Mouse (Mus musculus) kidney, embryonic 16.5 days (tissue): ENCODE data around the gene Prm3. TPM values are rescaled to one million over a fixed set of nuclear protein-coding genes. Genes with fewer than 3 reads are reported as not detected.

Experiments used
- ATAC-seq: fragments of 200-750 bp; cut with Nextera tagmentation; 2 replicates; pipeline ENCODE4 v1.8.0; 2017; ENCODE audit warnings: moderate TSS enrichment; ENCODE audit not compliant: low FRiP score, low TSS enrichment
- H3K27ac ChIP-seq: fragments of 300-500 bp; sonication (generic); 2 replicates; pipeline ENCODE4 v1.5.1; 2014; ENCODE audit warnings: low read length
- H3K27me3 ChIP-seq: fragments of 300-500 bp; sonication (generic); 2 replicates; pipeline ENCODE4 v1.6.1; 2014; ENCODE audit warnings: low read length, control low read depth, mixed read lengths; ENCODE audit not compliant: insufficient read depth
- H3K36me3 ChIP-seq: fragments of 300-500 bp; sonication (generic); 2 replicates; pipeline ENCODE4 v1.6.1; 2014; ENCODE audit warnings: low read length, control low read depth, mixed read lengths; ENCODE audit not compliant: insufficient read depth
- H3K4me1 ChIP-seq: fragments of 300-500 bp; sonication (generic); 2 replicates; pipeline ENCODE4 v1.6.1; 2014; ENCODE audit warnings: low read length, control low read depth, mixed read lengths; ENCODE audit not compliant: insufficient read depth
- H3K4me2 ChIP-seq: fragments of 300-500 bp; sonication (generic); replicated peaks from 2 replicates; pipeline ENCODE4 v1.6.1; 2014; ENCODE audit warnings: low read depth, low read length
- H3K4me3 ChIP-seq: fragments of 300-500 bp; sonication (generic); 2 replicates; pipeline ENCODE4 v1.5.1; 2014; ENCODE audit warnings: mild to moderate bottlenecking, low read length
- H3K9ac ChIP-seq: fragments of 300-500 bp; sonication (generic); replicated peaks from 2 replicates; pipeline ENCODE4 v1.6.1; 2014; ENCODE audit warnings: low read length
- H3K9me3 ChIP-seq: fragments of 300-500 bp; sonication (generic); 2 replicates; pipeline ENCODE4 v1.6.1; 2016; ENCODE audit warnings: low read length, control low read depth
- WGBS: fragments of 180-500 bp; shearing (Covaris S2); extraction: QIAGEN DNeasy Blood & Tissue Kit; methylation state at CpG from one replicate; pipeline ENCODE4 v1.1.7; 2014; 5-methylcytosine and 5-hydroxymethylcytosine counted together
- polyA plus RNA-seq: library from polyadenylated mRNA; unstranded; fragments of >200 nt; fragmentation: Nextera tagmentation; extraction: Ambion mirVana; gene quantifications from 2 replicates; pipeline ENCODE4 v1.2.1, GENCODE M21; 2015

Gene Prm3
- not detected in 2 replicates for polyA plus RNA-seq

DNA sequence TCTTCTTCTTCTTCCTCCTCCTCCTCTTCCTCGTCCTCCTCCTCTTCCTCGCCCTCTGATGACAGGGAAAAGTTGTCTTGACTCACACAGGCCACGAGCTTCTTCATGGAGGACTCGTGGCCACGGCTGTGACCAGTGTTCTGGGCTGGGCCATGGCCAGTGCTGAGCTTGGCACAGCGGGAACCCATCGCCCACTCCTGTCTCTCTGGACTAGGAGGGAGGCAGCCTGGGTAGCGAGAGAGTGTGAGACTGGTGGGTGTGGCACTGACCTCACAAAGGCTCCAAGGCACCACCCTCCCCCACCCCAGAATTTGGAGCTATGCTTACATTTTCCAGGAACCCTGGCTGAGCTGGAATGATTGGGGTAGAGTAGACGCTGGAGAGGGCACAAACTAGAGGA is at the start of gene Prm3:
Gene Prm3, minus strand, starts transcription at position 213 of the 400 bp plus-strand sequence.
- Histone ChIP-seq H3K36me3 (no peaks in the 10 kb centered on the region), H3K4me2 (no peak within 1 kb of the TSS), H3K9me3 (no peaks in the 10 kb centered on the region), H3K4me3 (no peak within 1 kb of the TSS), H3K9ac (no peak within 1 kb of the TSS), H3K27me3 (no peaks in the 10 kb centered on the region), H3K4me1 (peaks cover 9% of the 10 kb centered on the region), H3K27ac (no peak within 1 kb of the TSS)
- ATAC-seq, result no peak
- 70% methylated on average over 9 of the region's 9 CpGs for WGBS

DNA sequence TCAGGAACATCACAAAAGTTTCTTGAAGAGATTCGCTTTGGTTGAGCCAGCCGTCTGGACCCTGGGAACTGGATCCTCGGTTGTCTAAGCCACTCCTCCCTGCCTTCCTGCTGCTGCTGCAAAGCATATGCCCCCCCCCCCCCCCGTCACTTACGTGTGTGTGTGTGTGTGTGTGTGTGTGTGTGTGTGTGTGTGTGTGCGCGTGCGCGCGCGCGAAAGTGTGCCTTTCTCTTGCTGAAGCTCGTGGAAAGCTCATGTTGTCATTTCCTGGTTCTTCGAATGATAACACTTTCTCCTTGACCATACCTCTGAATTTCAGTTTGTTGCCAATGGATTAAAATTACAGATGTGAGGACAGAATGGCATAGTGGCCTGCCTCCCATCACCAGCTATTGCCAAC is 49.3 kb upstream of the Prm3 start:
- H3K4me2 ChIP-seq, result no peak overlapping the region
- WGBS, result 87% methylated on average over 10 of the region's 14 CpGs
- H3K27ac ChIP-seq, result no peak overlapping the region
- H3K36me3 ChIP-seq, result peaks cover 5% of the 10 kb centered on the region; the same call in 1 of the 2 replicates
- no peaks in the 10 kb centered on the region for H3K27me3 ChIP-seq
- H3K4me3 ChIP-seq, result no peak overlapping the region
- H3K4me1 ChIP-seq, result peaks cover 45% of the 10 kb centered on the region
- H3K9ac ChIP-seq, result no peak overlapping the region
- H3K9me3 ChIP-seq, result no peaks in the 10 kb centered on the region
- ATAC-seq, result no peak

DNA sequence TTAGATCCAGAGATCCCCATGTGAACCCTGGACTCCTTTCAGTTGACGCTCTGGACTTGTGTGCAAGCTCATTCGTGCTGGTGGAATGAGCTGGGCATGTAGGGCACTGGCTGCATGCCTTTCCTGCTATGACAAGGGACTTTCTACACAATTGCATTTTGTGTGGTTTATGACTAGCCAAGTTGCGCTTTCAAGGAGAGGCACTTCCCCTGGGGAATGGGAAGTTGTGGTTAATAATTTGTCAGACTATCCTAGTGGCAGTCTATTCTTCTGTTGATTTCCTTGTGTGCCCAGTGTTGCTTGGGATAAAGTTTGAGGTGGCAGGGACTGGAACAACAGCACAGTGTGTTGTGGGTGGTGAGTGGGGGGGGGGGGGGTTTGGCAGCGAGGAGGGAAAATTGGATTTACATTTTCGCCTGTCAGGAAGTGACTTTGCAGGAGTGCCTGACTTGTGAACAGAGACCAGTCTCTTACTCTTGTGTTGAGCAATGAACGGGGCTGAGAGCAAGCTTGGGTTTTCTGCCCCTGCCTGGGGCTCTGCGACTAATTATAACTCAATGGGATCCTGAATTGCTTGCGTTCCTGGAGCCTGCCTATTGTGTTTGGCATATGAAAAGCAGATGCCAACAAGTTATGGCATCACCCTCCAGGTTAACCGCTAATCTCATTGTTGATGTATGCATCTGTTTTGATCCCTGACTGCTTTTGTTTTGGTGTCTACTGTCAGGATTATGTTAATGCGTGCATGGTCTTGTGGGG is 48.0 kb upstream of the Prm3 start:
- Histone ChIP-seq H3K36me3 (peaks cover 5% of the 10 kb centered on the region; the same call in 1 of the 2 replicates), H3K4me3 (no peak overlapping the region), H3K9me3 (no peaks in the 10 kb centered on the region), H3K4me2 (peak overlapping the region; percentile 0), H3K4me1 (peaks cover 42% of the 10 kb centered on the region), H3K9ac (no peak overlapping the region), H3K27me3 (no peaks in the 10 kb centered on the region), H3K27ac (peak overlapping the region; percentile 81)
- ATAC-seq, result peak; percentile 26
- WGBS, result 52% methylated on average over 10 of the region's 10 CpGs

DNA sequence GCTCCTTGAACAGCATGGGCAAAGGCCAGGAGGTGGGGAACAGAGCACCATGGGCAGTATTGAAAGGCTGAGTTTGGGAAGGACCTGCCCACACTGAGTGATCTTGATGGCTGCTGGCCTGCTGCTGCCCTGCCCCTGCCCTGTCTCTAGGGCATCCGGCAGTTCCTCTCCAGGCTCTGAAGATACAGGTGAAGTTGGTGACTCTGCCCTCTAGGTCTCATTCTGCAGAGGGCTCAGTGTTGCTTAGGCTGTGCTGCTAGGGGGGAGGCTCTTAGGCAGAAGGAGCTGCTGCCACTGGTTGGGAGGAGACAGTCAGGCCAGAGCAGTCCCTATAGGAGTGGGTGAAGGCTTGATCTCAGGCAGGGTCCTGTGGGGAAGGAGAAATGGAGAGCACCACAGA is 47.2 kb upstream of the Prm3 start:
- Histone ChIP-seq H3K27me3 (no peaks in the 10 kb centered on the region), H3K4me1 (peaks cover 36% of the 10 kb centered on the region), H3K27ac (peak overlapping the region; percentile 81), H3K9me3 (no peaks in the 10 kb centered on the region), H3K4me3 (no peak overlapping the region), H3K4me2 (peak overlapping the region; percentile 0; the same call in 1 of the 2 replicates), H3K9ac (0 out of 2 replicates have a peak overlapping the region, but pooled peaks have one; percentile 7), H3K36me3 (peaks cover 5% of the 10 kb centered on the region; the same call in 1 of the 2 replicates)
- WGBS, result 69% methylated on average over 1 of the region's 1 CpGs
- ATAC-seq, result no peak; the same call in 1 of the 2 replicates

DNA sequence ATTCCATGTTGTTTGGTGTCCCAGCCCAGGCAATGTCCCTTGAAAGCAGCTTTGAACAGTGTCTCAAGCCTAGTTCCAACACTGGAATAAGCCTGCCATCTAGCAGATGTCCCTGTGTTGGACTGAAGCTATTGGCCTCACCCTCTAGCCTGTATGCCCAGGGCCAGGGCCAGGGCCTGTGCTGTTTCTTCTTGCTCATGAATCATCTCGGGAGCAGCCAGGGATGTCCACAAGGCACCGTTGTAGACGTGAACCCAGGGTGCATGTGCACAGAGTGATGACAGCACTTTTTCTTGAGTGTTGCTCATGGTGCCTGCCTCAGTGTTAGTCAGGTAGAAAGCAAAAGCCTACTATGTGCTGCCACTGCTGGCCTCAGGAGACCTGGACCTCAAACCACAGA is 46.5 kb upstream of the Prm3 start:
- 68% methylated on average over 3 of the region's 3 CpGs for WGBS
- Histone ChIP-seq H3K27me3 (no peaks in the 10 kb centered on the region), H3K4me3 (no peak overlapping the region), H3K36me3 (peaks cover 5% of the 10 kb centered on the region; the same call in 1 of the 2 replicates), H3K4me1 (peaks cover 29% of the 10 kb centered on the region), H3K9ac (no peak overlapping the region), H3K9me3 (no peaks in the 10 kb centered on the region), H3K27ac (no peak overlapping the region), H3K4me2 (no peak overlapping the region)
- ATAC-seq, result no peak

DNA sequence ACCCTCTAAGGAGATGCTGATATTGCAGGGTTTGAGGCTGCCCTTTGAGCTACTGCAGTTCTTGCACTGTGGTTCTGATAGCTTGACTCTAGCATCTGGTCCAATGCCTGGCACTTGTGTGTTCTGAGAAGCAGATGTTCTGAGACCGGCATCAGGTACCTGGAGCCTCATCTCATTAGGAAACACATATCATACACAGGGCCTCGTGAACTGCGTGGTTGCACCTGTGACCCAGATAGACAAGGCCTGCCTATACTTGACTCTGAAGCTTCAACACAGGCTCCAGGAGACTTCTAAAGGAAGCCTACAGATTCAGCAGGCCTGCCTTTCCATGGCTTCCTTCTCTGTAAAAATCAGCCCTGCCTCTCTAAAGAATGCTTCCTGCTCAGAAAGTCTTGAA is 45.7 kb upstream of the Prm3 start:
- Histone ChIP-seq H3K27ac (no peak overlapping the region), H3K36me3 (peaks cover 5% of the 10 kb centered on the region; the same call in 1 of the 2 replicates), H3K27me3 (no peaks in the 10 kb centered on the region), H3K9me3 (no peaks in the 10 kb centered on the region), H3K4me3 (no peak overlapping the region), H3K9ac (no peak overlapping the region), H3K4me2 (no peak overlapping the region), H3K4me1 (peaks cover 28% of the 10 kb centered on the region)
- no peak for ATAC-seq
- WGBS, result 81% methylated on average over 3 of the region's 3 CpGs

DNA sequence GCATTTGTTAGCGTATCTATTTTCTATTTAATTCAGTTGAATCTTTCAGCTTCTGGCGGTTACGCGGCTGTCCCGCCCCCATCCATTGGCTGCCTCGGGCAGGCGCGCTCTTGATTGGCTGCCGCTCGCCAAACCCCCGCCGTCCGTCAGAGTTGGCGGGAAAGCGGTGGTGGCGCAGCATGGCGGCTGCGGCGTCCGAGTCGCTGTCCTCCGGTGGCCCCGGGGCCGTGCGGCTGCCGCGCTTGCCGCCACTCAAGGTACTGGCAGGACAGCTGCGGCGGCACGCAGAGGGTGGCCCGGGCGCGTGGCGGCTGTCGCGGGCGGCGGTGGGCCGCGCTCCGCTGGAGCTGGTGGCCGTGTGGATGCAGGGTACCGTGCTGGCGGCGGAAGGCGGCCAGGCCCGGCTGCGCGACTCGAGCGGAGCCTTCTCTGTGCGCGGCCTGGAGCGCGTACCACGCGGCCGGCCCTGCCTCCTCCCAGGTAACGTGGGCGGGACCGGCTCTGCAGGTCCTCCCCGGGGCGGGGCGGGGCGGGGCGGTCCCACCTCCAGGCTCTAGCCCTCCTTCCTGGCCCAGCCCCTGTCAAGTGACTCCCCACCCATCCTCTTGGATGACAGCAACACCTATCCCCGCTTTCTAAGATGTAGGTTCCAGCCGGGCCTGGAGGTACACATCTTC is 44.3 kb upstream of the Prm3 start, which contains the start of gene Rmi2:
Gene Rmi2, plus strand, starts transcription at position 149 of the 677 bp plus-strand sequence.
- Histone ChIP-seq H3K4me2 (peak within 1 kb of the TSS; percentile 74), H3K9ac (peak within 1 kb of the TSS; percentile 81), H3K27me3 (no peaks in the 10 kb centered on the region), H3K36me3 (peaks cover 3% of the 10 kb centered on the region; the same call in 1 of the 2 replicates), H3K27ac (peak within 1 kb of the TSS; percentile 80), H3K4me1 (peaks cover 28% of the 10 kb centered on the region), H3K4me3 (peak within 1 kb of the TSS; percentile 71), H3K9me3 (no peaks in the 10 kb centered on the region)
- WGBS, result under 1% methylated on average over 55 of the region's 69 CpGs
- peak; percentile 95 for ATAC-seq

DNA sequence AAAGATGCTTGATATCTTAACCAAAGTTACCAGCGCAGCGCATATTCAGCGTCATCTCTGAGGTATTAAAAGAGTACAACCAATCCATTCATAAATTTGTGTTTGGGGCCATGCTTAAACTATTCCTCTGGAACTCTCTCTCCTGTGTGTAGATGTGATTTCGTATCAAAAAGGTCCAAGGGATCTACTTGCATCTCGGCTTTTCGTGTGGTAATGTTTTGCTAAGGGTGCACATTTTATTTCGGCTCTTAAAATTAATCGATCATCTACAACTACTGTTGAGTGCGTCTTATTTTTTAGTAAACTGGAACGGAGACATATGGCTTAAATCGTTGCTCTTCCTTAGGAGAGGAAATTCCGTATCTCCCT is 43.8 kb upstream of the Prm3 start:
- Histone ChIP-seq H3K27ac (no peak overlapping the region), H3K4me3 (peak overlapping the region; percentile 71), H3K27me3 (no peaks in the 10 kb centered on the region), H3K4me2 (peak overlapping the region; percentile 74), H3K9ac (peak overlapping the region; percentile 81), H3K9me3 (no peaks in the 10 kb centered on the region), H3K36me3 (no peaks in the 10 kb centered on the region), H3K4me1 (peaks cover 26% of the 10 kb centered on the region)
- ATAC-seq, result no peak
- WGBS, result 12% methylated on average over 12 of the region's 12 CpGs

DNA sequence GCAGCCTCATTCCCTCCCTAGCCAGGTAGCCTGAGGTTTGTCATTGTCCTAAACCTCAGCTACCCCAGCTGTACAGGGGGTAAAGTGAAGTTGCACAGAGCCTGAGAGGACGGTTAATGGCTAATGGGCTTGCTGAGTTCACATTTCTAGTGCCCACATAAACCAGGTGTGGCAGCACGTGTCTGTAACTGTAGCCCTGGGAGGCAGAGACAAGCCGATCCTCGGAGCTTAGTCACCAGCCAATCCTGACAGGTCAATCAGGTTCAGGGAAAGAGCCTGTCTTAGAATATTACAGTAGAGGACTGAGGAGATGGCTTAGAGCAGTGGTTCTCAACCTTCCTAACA is 37.7 kb upstream of the Prm3 start:
- Histone ChIP-seq H3K36me3 (no peaks in the 10 kb centered on the region), H3K9me3 (no peaks in the 10 kb centered on the region), H3K9ac (no peak overlapping the region), H3K4me1 (0 out of 2 replicates have a peak, but pooled peaks cover 7% of the 10 kb centered on the region), H3K4me3 (no peak overlapping the region), H3K27ac (no peak overlapping the region), H3K27me3 (no peaks in the 10 kb centered on the region), H3K4me2 (no peak overlapping the region)
- no peak for ATAC-seq
- WGBS, result 61% methylated on average over 4 of the region's 4 CpGs
